Mouse (Mus musculus) kidney, embryonic 14.5 days (tissue): ENCODE measurements around the gene Pde10a. TPM values are rescaled to one million over a fixed set of nuclear protein-coding genes. Genes with fewer than 3 reads are reported as not detected.

ENCODE experiments used
- ATAC-seq: fragments of 200-750 bp; cut with Nextera tagmentation; 2 replicates; pipeline ENCODE4 v1.8.0; 2017; ENCODE audit warnings: moderate number of reproducible peaks, mild to moderate bottlenecking, moderate TSS enrichment, moderate library complexity; ENCODE audit not compliant: low FRiP score, low TSS enrichment
- H3K27ac ChIP-seq: fragments of 300-500 bp; sonication (generic); 2 replicates; pipeline ENCODE4 v1.5.1; 2014; ENCODE audit warnings: low read depth, mild to moderate bottlenecking, low read length, moderate library complexity, mixed read lengths
- H3K27me3 ChIP-seq: fragments of 300-500 bp; sonication (generic); 2 replicates; pipeline ENCODE4 v1.6.1; 2014; ENCODE audit warnings: mild to moderate bottlenecking, low read length; ENCODE audit not compliant: control insufficient read depth, insufficient read depth
- H3K36me3 ChIP-seq: fragments of 300-500 bp; sonication (generic); 2 replicates; pipeline ENCODE4 v1.6.1; 2014; ENCODE audit warnings: low read length, mixed read lengths; ENCODE audit not compliant: control insufficient read depth, insufficient read depth
- H3K4me1 ChIP-seq: fragments of 300-500 bp; sonication (generic); 2 replicates; pipeline ENCODE4 v1.6.1; 2014; ENCODE audit warnings: low read length, mixed read lengths; ENCODE audit not compliant: control insufficient read depth, insufficient read depth
- H3K4me2 ChIP-seq: fragments of 300-500 bp; sonication (generic); replicated peaks from 2 replicates; pipeline ENCODE4 v1.6.1; 2014; ENCODE audit warnings: low read depth, mild to moderate bottlenecking, low read length
- H3K4me3 ChIP-seq: fragments of 300-500 bp; sonication (generic); 2 replicates; pipeline ENCODE4 v1.5.1; 2014; ENCODE audit warnings: mild to moderate bottlenecking, low read length
- H3K9ac ChIP-seq: fragments of 300-500 bp; sonication (generic); 2 replicates; pipeline ENCODE4 v1.6.1; 2014; ENCODE audit warnings: low read depth, mild to moderate bottlenecking, low read length, moderate library complexity
- H3K9me3 ChIP-seq: fragments of 300-500 bp; sonication (generic); 2 replicates; pipeline ENCODE4 v1.6.1; 2016; ENCODE audit warnings: low read length; ENCODE audit not compliant: control insufficient read depth
- WGBS: fragments of 180-500 bp; shearing (Covaris S2); extraction: QIAGEN DNeasy Blood & Tissue Kit; methylation state at CpG from one replicate; pipeline ENCODE4 v1.1.7; 2014; 5-methylcytosine and 5-hydroxymethylcytosine counted together
- polyA plus RNA-seq: library from polyadenylated mRNA; unstranded; fragments of >200 nt; fragmentation: Nextera tagmentation; extraction: Ambion mirVana; gene quantifications from 2 replicates; pipeline ENCODE4 v1.2.1, GENCODE M21; 2014

Pde10a gene
- polyA plus RNA-seq, 1 experiment from 2014 or later, result 2.3 TPM

- no peak overlapping the region for H3K4me3 ChIP-seq
- WGBS, result 78% methylated on average over 12 of the region's 12 CpGs
- H3K9ac ChIP-seq, result no peak overlapping the region
- no peaks in the 10 kb centered on the region for H3K36me3 ChIP-seq
- H3K27me3 ChIP-seq, result no peaks in the 10 kb centered on the region
- H3K9me3 ChIP-seq, result no peaks in the 10 kb centered on the region
- H3K4me1 ChIP-seq, result no peaks in the 10 kb centered on the region
- ATAC-seq, result no peak
- no peak overlapping the region for H3K4me2 ChIP-seq
- no peak overlapping the region for H3K27ac ChIP-seq
These were observed 114.7 kb downstream of the Pde10a start for GRCm38 (mm10) chr17:8639703-8640380.

GRCm38 (mm10) chr17:8640741-8641480 is 115.7 kb downstream of the Pde10a start:
- H3K27ac ChIP-seq, result no peak overlapping the region
- H3K36me3 ChIP-seq, result no peaks in the 10 kb centered on the region
- H3K9me3 ChIP-seq, result no peaks in the 10 kb centered on the region
- no peaks in the 10 kb centered on the region for H3K27me3 ChIP-seq
- no peaks in the 10 kb centered on the region for H3K4me1 ChIP-seq
- H3K4me3 ChIP-seq, result no peak overlapping the region
- no peak overlapping the region for H3K9ac ChIP-seq
- H3K4me2 ChIP-seq, result no peak overlapping the region
- ATAC-seq, result no peak
- whole genome bisulfite sequencing, result 76% methylated on average over 16 of the region's 16 CpGs

GRCm38 (mm10) chr17:8641491-8641890 is 116.3 kb downstream of the Pde10a start:
- no peak overlapping the region for H3K4me2 ChIP-seq
- H3K27me3 ChIP-seq, result no peaks in the 10 kb centered on the region
- no peaks in the 10 kb centered on the region for H3K9me3 ChIP-seq
- no peaks in the 10 kb centered on the region for H3K4me1 ChIP-seq
- H3K27ac ChIP-seq, result no peak overlapping the region
- WGBS, result 63% methylated on average over 3 of the region's 3 CpGs
- ATAC-seq, result no peak
- no peaks in the 10 kb centered on the region for H3K36me3 ChIP-seq
- no peak overlapping the region for H3K4me3 ChIP-seq
- H3K9ac ChIP-seq, result no peak overlapping the region

- no peak for ATAC-seq
- H3K9me3 ChIP-seq, result no peaks in the 10 kb centered on the region
- H3K36me3 ChIP-seq, result no peaks in the 10 kb centered on the region
- H3K4me2 ChIP-seq, result no peak overlapping the region
- H3K9ac ChIP-seq, result no peak overlapping the region
- 64% methylated on average over 3 of the region's 3 CpGs for WGBS
- no peaks in the 10 kb centered on the region for H3K27me3 ChIP-seq
- no peaks in the 10 kb centered on the region for H3K4me1 ChIP-seq
- no peak overlapping the region for H3K4me3 ChIP-seq
- H3K27ac ChIP-seq, result no peak overlapping the region
These were observed 117.2 kb downstream of the Pde10a start for GRCm38 (mm10) chr17:8642356-8642755.

GRCm38 (mm10) chr17:8647372-8647871 is 122.2 kb downstream of the Pde10a start:
- no peak overlapping the region for H3K4me2 ChIP-seq
- no peaks in the 10 kb centered on the region for H3K36me3 ChIP-seq
- no peak overlapping the region for H3K27ac ChIP-seq
- WGBS, result 83% methylated on average over 8 of the region's 8 CpGs
- H3K9me3 ChIP-seq, result no peaks in the 10 kb centered on the region
- H3K9ac ChIP-seq, result no peak overlapping the region
- ATAC-seq, result no peak
- H3K4me1 ChIP-seq, result no peaks in the 10 kb centered on the region
- H3K27me3 ChIP-seq, result no peaks in the 10 kb centered on the region
- H3K4me3 ChIP-seq, result no peak overlapping the region

- Histone ChIP-seq H3K4me3 (no peak overlapping the region), H3K36me3 (no peaks in the 10 kb centered on the region), H3K27me3 (no peaks in the 10 kb centered on the region), H3K4me2 (no peak overlapping the region), H3K27ac (no peak overlapping the region), H3K9me3 (no peaks in the 10 kb centered on the region), H3K4me1 (no peaks in the 10 kb centered on the region), H3K9ac (no peak overlapping the region)
- no peak for ATAC-seq
- 63% methylated on average over 3 of the region's 3 CpGs for WGBS
These were observed 123.1 kb downstream of the Pde10a start for GRCm38 (mm10) chr17:8648310-8648709.

- no peak overlapping the region for H3K4me2 ChIP-seq
- no peak for ATAC-seq
- H3K27me3 ChIP-seq, result no peaks in the 10 kb centered on the region
- H3K27ac ChIP-seq, result no peak overlapping the region
- H3K4me1 ChIP-seq, result no peaks in the 10 kb centered on the region
- 93% methylated on average over 3 of the region's 3 CpGs for WGBS
- no peaks in the 10 kb centered on the region for H3K9me3 ChIP-seq
- no peak overlapping the region for H3K9ac ChIP-seq
- no peaks in the 10 kb centered on the region for H3K36me3 ChIP-seq
- no peak overlapping the region for H3K4me3 ChIP-seq
These were observed 127.6 kb downstream of the Pde10a start for GRCm38 (mm10) chr17:8652681-8653262.

GRCm38 (mm10) chr17:8657661-8658060 is 132.5 kb downstream of the Pde10a start:
- no peak overlapping the region for H3K4me2 ChIP-seq
- 34% methylated on average over 9 of the region's 9 CpGs for WGBS
- H3K9ac ChIP-seq, result no peak overlapping the region
- no peaks in the 10 kb centered on the region for H3K36me3 ChIP-seq
- no peaks in the 10 kb centered on the region for H3K27me3 ChIP-seq
- H3K9me3 ChIP-seq, result no peaks in the 10 kb centered on the region
- H3K4me3 ChIP-seq, result no peak overlapping the region
- ATAC-seq, result no peak
- H3K4me1 ChIP-seq, result no peaks in the 10 kb centered on the region
- H3K27ac ChIP-seq, result no peak overlapping the region
